Mouse (Mus musculus) T-helper 2 cell (primary cell): Measurements from ENCODE around the gene Slc39a8.

Experiments used
- in situ Hi-C: fragments of 300-600 bp; cut with MboI, MseI; formaldehyde crosslinking; loops from one replicate; pipeline ENCODE4 v1.15.1; 2025; ENCODE audit warnings: high pct_unique_total_duplicates

The Slc39a8 gene

GRCm38 (mm10) chr3:135915941-135916340, 90.9 kb downstream of the Slc39a8 start:
- in situ Hi-C loops, result no loop called here

- in situ Hi-C loops, result no loop called here
These were observed 93.6 kb downstream of the Slc39a8 start for GRCm38 (mm10) chr3:135918566-135919180.

GRCm38 (mm10) chr3:135919305-135919704, 94.2 kb downstream of the Slc39a8 start:
- in situ Hi-C loops, result no loop called here

GRCm38 (mm10) chr3:135926729-135927128, 101.7 kb downstream of the Slc39a8 start:
- in situ Hi-C loops, result no loop called here

GRCm38 (mm10) chr3:135928184-135928583, 103.1 kb downstream of the Slc39a8 start:
- in situ Hi-C loops, result no loop called here

GRCm38 (mm10) chr3:135937455-135937854, 112.4 kb downstream of the Slc39a8 start:
- in situ Hi-C loops, result no loop called here
